In the genomic region with DNA sequence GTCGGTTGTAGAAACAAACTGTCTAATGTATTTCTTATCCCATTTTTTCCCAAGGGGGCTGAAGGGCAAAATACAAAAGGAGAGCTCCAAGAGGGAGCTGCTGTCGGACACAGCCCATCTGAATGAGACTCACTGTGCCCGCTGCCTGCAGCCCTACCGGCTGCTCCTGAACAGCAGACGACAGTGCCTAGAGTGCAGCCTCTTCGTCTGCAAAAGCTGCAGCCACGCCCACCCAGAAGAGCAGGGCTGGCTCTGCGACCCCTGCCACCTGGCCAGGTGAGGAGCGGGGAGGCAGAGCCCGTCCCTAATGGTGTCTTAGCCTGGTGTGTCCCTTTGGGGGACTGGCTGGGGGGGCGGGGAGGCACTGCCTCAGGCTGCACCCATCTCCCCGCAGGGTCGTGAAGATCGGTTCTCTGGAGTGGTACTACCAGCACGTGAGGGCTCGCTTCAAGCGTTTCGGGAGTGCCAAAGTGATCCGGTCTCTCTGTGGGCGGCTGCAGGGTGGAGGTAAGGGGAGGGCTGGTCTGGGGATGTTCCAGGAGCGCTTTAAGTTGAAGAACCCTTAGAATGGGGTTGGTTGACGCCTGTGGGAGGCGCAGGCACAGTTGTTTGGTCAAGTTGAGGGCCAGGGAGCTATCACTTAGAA, we compare ENCODE assay signal across 8 mouse cellular contexts. TPM values are rescaled to one million over a fixed set of nuclear protein-coding genes. Genes with fewer than 3 reads are reported as not detected.
DNase-seq lines count a peak whose midpoint lies in the region; ATAC-seq and TF ChIP-seq lines count a peak whose summit lies in the region.

No protein-coding gene starts in this region.

- H3K9me3 ChIP-seq in intestine, embryonic 14.5 days (ENCODE audit: control insufficient read depth, low read length), result no peaks in the 10 kb centered on the region

- H3K79me2 ChIP-seq in myocyte (ENCODE audit: control insufficient read depth, insufficient read depth), result no peaks in the 10 kb centered on the region

- no peak for TF ChIP-seq POLR2A in myocyte (IDR thresholded peaks at IDR 0.05; ENCODE audit: insufficient read length, low read depth)

- no peak overlapping the region for H3ac ChIP-seq in myocyte (ENCODE audit: control insufficient read depth, insufficient read length)

- WGBS in intestine, embryonic 14.5 days, result 3% methylated on average over 23 of the region's 23 CpGs

- H3K36me3 ChIP-seq in intestine, embryonic 14.5 days (ENCODE audit: control insufficient read depth, insufficient read depth, low read length), result no peaks in the 10 kb centered on the region
- H3K36me3 ChIP-seq in myocyte (ENCODE audit: control insufficient read depth, insufficient read depth), result no peaks in the 10 kb centered on the region

- H3K9ac ChIP-seq in intestine, embryonic 14.5 days (ENCODE audit: low read length), result peak overlapping the region; percentile 21; the same call in 1 of the 2 replicates

- H3K27me3 ChIP-seq in intestine, embryonic 14.5 days (replicated peaks; ENCODE audit: control insufficient read depth, insufficient read depth, low read length), result no peaks in the 10 kb centered on the region
- H3K27me3 ChIP-seq in myocyte (ENCODE audit: control insufficient read depth, insufficient read depth, insufficient read length), result peaks cover 1% of the 10 kb centered on the region

- H3K27ac ChIP-seq in intestine, embryonic 14.5 days (ENCODE audit: low read depth), result no peak overlapping the region

- peak; percentile 25 for DNase-seq in kidney, postnatal 10 days
- no peak for DNase-seq in kidney, adult 18-20 months
- peak; percentile 23 for DNase-seq in embryo, embryonic 9.5 days (ENCODE audit: extremely low spot score)
- no peak for DNase-seq in intestine, embryonic 14.5 days (ENCODE audit: low spot score)
- DNase-seq in frontal cortex, postnatal 10 days (ENCODE audit: low spot score in 2 of 2), result no peak
- DNase-seq in cerebellum, adult 9-10 months, result no peak
- DNase-seq in right cerebral cortex, postnatal 14 days, result no peak

- peak; percentile 61 for ATAC-seq in intestine, embryonic 14.5 days (replicated peaks; ENCODE audit: low FRiP score, low TSS enrichment, low read depth)

- peak overlapping the region; percentile 29 for H3K4me3 ChIP-seq in intestine, embryonic 14.5 days (ENCODE audit: low read depth, low read length)
- H3K4me3 ChIP-seq in myocyte, result no peak overlapping the region

- peaks cover 9% of the 10 kb centered on the region; the same call in 1 of the 2 replicates for H3K4me1 ChIP-seq in intestine, embryonic 14.5 days (replicated peaks; ENCODE audit: control insufficient read depth, insufficient read depth, low read length)

- H3K4me2 ChIP-seq in intestine, embryonic 14.5 days (ENCODE audit: low read length), result peak overlapping the region; percentile 71
- H3K4me2 ChIP-seq in myocyte (ENCODE audit: low read depth), result peak overlapping the region; percentile 60

TF ChIP-seq in myocyte, 11 proteins besides CTCF, POLR2A, EP300 and RAD21:
- TF ChIP-seq TCF3 (IDR thresholded peaks at IDR 0.05; ENCODE audit: insufficient read length, low read depth) (no peak), REST (IDR thresholded peaks at IDR 0.05; ENCODE audit: insufficient read depth, insufficient read length) (no peak), MYOD1 (IDR thresholded peaks at IDR 0.05; ENCODE audit: control insufficient read depth in 1 of 3, insufficient read length in 2 of 3, low read depth in 2 of 3) (no peak), E2F4 (IDR thresholded peaks at IDR 0.05; ENCODE audit: insufficient read depth) (no peak), MAX (IDR thresholded peaks at IDR 0.05; ENCODE audit: low read depth) (no peak), TCF12 (IDR thresholded peaks at IDR 0.05; ENCODE audit: insufficient read depth, poor library complexity, severe bottlenecking) (no peak), SRF (IDR thresholded peaks at IDR 0.05; ENCODE audit: control insufficient read depth, insufficient read length, low read depth) (no peak), MYOG (IDR thresholded peaks at IDR 0.05; ENCODE audit: control insufficient read depth in 1 of 3, insufficient read depth in 1 of 3, insufficient read length in 2 of 3, low read depth in 2 of 3) (no peak), CEBPB (IDR thresholded peaks at IDR 0.05; ENCODE audit: insufficient read depth, poor library complexity, severe bottlenecking) (no peak), USF1 (IDR thresholded peaks at IDR 0.05; ENCODE audit: low read depth) (no peak)

RNA-seq across cellular contexts. Expression of gene Mlph, which starts 13.2 kb away (rescaled TPM):
- polyA plus RNA-seq in intestine, embryonic 14.5 days (2014; fragmentation: Nextera tagmentation; extraction: Ambion mirVana), result 0.60 and 0.96 TPM in 2 replicates
- 0.11 TPM for polyA plus RNA-seq in myocyte (2012; fragmentation: generic; extraction: Trizol)

RNA-seq across cellular contexts. Expression of gene Prlh, which starts 24.9 kb away (rescaled TPM):
- not detected in 2 replicates for polyA plus RNA-seq in intestine, embryonic 14.5 days (2014; fragmentation: Nextera tagmentation; extraction: Ambion mirVana)
- polyA plus RNA-seq in myocyte (2012; fragmentation: generic; extraction: Trizol), result not detected

RNA-seq across cellular contexts. Expression of gene Rab17, which starts 41.4 kb away (rescaled TPM):
- polyA plus RNA-seq in intestine, embryonic 14.5 days (2014; fragmentation: Nextera tagmentation; extraction: Ambion mirVana), result 21.2 and 22.8 TPM in 2 replicates
- polyA plus RNA-seq in myocyte (2012; fragmentation: generic; extraction: Trizol), result not detected

Comparison
In these comparisons a context has a peak if more than half of its experiments do, and no peak if none do; other contexts are left out.
1. DNase-seq: peak in kidney, postnatal 10 days (single experiment) and embryo, embryonic 9.5 days (single experiment); none in kidney, adult 18-20 months (single experiment), intestine, embryonic 14.5 days (single experiment), frontal cortex, postnatal 10 days (0 of 2), cerebellum, adult 9-10 months (single experiment) and right cerebral cortex, postnatal 14 days (single experiment).
2. RNA of gene Rab17, which starts 41.4 kb away (polyA plus RNA-seq): 21.2 to 22.8 TPM in intestine, embryonic 14.5 days; not detected in myocyte (single experiment); every median in the first group is over 10 times any median in the second.